Mouse (Mus musculus): ENCODE measurements around the gene Fgf3.
A peak's percentile ranks its signal among the peaks of the same experiment; 100 is the strongest.

DNA sequence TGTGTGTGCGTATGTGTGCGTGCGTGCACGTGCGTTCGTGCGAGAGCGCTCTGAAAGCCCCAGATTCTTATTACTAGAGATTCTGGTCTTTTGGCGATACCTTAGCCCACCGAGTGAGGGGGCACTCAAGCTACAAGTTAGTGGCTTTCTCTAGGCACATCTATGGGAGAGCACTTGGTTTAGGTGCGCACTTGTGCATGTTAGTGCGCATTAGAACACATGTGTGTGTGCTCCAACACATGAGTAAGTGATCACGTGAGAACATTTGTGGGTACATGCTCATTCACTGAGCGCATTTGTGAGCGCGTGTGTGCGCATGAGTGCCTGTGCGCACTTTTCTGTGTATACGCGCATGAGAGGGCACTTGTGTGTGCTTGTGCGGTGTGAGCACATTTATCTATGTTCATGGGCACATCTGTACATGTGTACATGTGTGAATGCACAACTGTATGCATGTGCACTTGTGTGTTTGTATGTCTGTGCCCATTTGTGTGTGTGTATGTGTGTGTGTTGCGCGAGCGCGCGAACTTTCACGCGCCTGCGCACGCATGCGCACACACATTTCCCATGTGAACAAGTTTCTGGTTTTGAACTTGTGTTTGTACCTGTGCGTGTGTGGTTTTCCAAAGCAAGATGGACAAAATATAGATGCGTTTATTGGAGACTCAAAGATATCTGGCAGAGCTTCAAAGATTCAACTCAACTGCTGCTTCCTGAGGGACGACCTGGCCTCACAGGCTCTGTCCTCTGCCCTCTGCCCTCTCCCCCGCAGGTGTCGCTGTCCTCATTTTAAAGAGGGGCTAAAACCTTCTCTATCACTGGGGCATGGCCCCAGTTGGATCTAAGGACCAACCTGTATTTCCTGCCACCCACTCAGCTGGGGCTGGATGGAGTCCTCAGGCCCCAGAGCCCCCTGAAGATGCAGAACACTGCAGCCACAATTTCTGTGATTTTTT lies 48.0 kb upstream of the Fgf3 start:
- TF ChIP-seq CTCF (IDR thresholded peaks at IDR 0.05; ENCODE audit: extremely low read depth, insufficient read length, insufficient replicate concordance, low read depth, low read length), result peak; percentile 22; the same call in 1 of the 2 replicates
- no peak for TF ChIP-seq POLR2A (IDR thresholded peaks at IDR 0.05; ENCODE audit: low read depth, low read length)

Data from small intestine, adult 2 months (tissue).